13 mouse cellular contexts compared by ENCODE assay signal in genomic region chr6:23637081-23637480, GRCm38 (mm10). TPM values are rescaled to one million over a fixed set of nuclear protein-coding genes. Genes with fewer than 3 reads are reported as not detected.
A peak's percentile ranks its signal among the peaks of the same experiment; 100 is the strongest.
DNase-seq lines count a peak whose midpoint lies in the region; ATAC-seq lines count a peak whose summit lies in the region.
"Had no signal": no experiment of that assay in that cellular context is flagged by ENCODE, and none has a peak within 500 bp of the region (broad histone marks: within the 10 kb centered on the region; RNA-seq: fewer than 3 reads in every experiment).

No protein-coding gene starts in this region.

- peak; percentile 16; the same call in 1 of the 2 replicates for ATAC-seq in frontal cortex, adult (ENCODE audit: low TSS enrichment)
- no peak for ATAC-seq in midbrain, embryonic 14.5 days (ENCODE audit: low FRiP score, low TSS enrichment)
- ATAC-seq in midbrain, embryonic 16.5 days: no peak
- ATAC-seq: CD4-positive, CD25-positive, alpha-beta regulatory T cell, adult 4 months; liver, postnatal 0 days had no signal

- DNase-seq in frontal cortex, postnatal 10 days (ENCODE audit: low spot score in 2 of 2): no peak
- peak; percentile 19 for DNase-seq in midbrain, embryonic 14.5 days
- peak; percentile 83 for DNase-seq in cerebellum, adult 9-10 months
- peak; percentile 12 to 26 for DNase-seq in right cerebral cortex, postnatal 36 days (ENCODE audit: low spot score in 2 of 2)
- DNase-seq in embryo, embryonic 9.5 days (ENCODE audit: extremely low spot score): no peak
- DNase-seq in spleen, postnatal 4 days (ENCODE audit: low spot score in 2 of 2): no peak
- DNase-seq: heart, postnatal 10 days; kidney, adult 9 months; liver, postnatal 0 days had no signal

- H3K9ac ChIP-seq in midbrain, embryonic 14.5 days (replicated peaks; ENCODE audit: low read length): no peak overlapping the region
- H3K9ac ChIP-seq in midbrain, embryonic 16.5 days (ENCODE audit: low read depth, low read length): no peak overlapping the region
- H3K9ac ChIP-seq: liver, postnatal 0 days; midbrain, embryonic 12.5 days had no signal

- H3K9me3 ChIP-seq in midbrain, embryonic 14.5 days (ENCODE audit: control insufficient read depth, low read length): no peaks in the 10 kb centered on the region
- no peaks in the 10 kb centered on the region for H3K9me3 ChIP-seq in midbrain, embryonic 16.5 days (replicated peaks; ENCODE audit: control insufficient read depth, low read length, poor library complexity, severe bottlenecking)
- H3K9me3 ChIP-seq: midbrain, embryonic 12.5 days had no signal

- no peaks in the 10 kb centered on the region for H3K27me3 ChIP-seq in midbrain, embryonic 14.5 days (ENCODE audit: control insufficient read depth, insufficient read depth, low read length)
- H3K27me3 ChIP-seq in midbrain, embryonic 16.5 days (ENCODE audit: control insufficient read depth, insufficient read depth, low read depth, low read length): no peaks in the 10 kb centered on the region
- H3K27me3 ChIP-seq: midbrain, embryonic 12.5 days had no signal

- no peaks in the 10 kb centered on the region for H3K36me3 ChIP-seq in midbrain, embryonic 14.5 days (ENCODE audit: control insufficient read depth, insufficient read depth, low read length)
- no peaks in the 10 kb centered on the region for H3K36me3 ChIP-seq in midbrain, embryonic 16.5 days (ENCODE audit: control insufficient read depth, insufficient read depth, low read length)
- H3K36me3 ChIP-seq: midbrain, embryonic 12.5 days had no signal

- no peak overlapping the region for H3K27ac ChIP-seq in midbrain, embryonic 14.5 days (replicated peaks; ENCODE audit: low read depth, low read length)
- no peak overlapping the region for H3K27ac ChIP-seq in midbrain, embryonic 16.5 days (ENCODE audit: low read length)
- H3K27ac ChIP-seq: midbrain, embryonic 12.5 days had no signal

- 77% methylated on average over 3 of the region's 3 CpGs for WGBS in midbrain, embryonic 14.5 days
- WGBS in midbrain, embryonic 16.5 days: 65% methylated on average over 3 of the region's 3 CpGs

- H3K4me1 ChIP-seq in midbrain, embryonic 14.5 days (ENCODE audit: control insufficient read depth, insufficient read depth, low read length): no peaks in the 10 kb centered on the region
- no peaks in the 10 kb centered on the region for H3K4me1 ChIP-seq in midbrain, embryonic 16.5 days (ENCODE audit: control insufficient read depth, insufficient read depth, low read length)
- H3K4me1 ChIP-seq: midbrain, embryonic 12.5 days had no signal

- no peak overlapping the region for H3K4me2 ChIP-seq in midbrain, embryonic 14.5 days (ENCODE audit: low read length)
- H3K4me2 ChIP-seq in midbrain, embryonic 16.5 days (ENCODE audit: low read length): no peak overlapping the region
- H3K4me2 ChIP-seq: midbrain, embryonic 12.5 days had no signal

- H3K4me3 ChIP-seq in midbrain, embryonic 14.5 days (replicated peaks; ENCODE audit: low read depth, low read length): no peak overlapping the region
- no peak overlapping the region for H3K4me3 ChIP-seq in midbrain, embryonic 16.5 days (ENCODE audit: low read depth, low read length)
- H3K4me3 ChIP-seq: midbrain, embryonic 12.5 days had no signal

RNA-seq across cellular contexts. Expression of gene Rnf133, which starts 13.0 kb away (rescaled TPM):
- not detected in 2 replicates for polyA plus RNA-seq in midbrain, embryonic 14.5 days (2014; fragmentation: Nextera tagmentation; extraction: Ambion mirVana)
- polyA plus RNA-seq in midbrain, embryonic 16.5 days (2015; fragmentation: Nextera tagmentation; extraction: Ambion mirVana): not detected in 2 replicates
- polyA plus RNA-seq: CD4-positive, CD25-positive, alpha-beta regulatory T cell, adult 4 months; liver, postnatal 0 days had no signal

RNA-seq across cellular contexts. Expression of gene Rnf148, which starts 17.9 kb away (rescaled TPM):
- not detected in 2 replicates for polyA plus RNA-seq in midbrain, embryonic 14.5 days (2014; fragmentation: Nextera tagmentation; extraction: Ambion mirVana)
- not detected in 2 replicates for polyA plus RNA-seq in midbrain, embryonic 16.5 days (2015; fragmentation: Nextera tagmentation; extraction: Ambion mirVana)
- polyA plus RNA-seq: CD4-positive, CD25-positive, alpha-beta regulatory T cell, adult 4 months; liver, postnatal 0 days; midbrain, embryonic 12.5 days had no signal

Comparison
In these comparisons a context has a peak if more than half of its experiments do, and no peak if none do; other contexts are left out.
1. DNase-seq: peak in midbrain, embryonic 14.5 days (single experiment), cerebellum, adult 9-10 months (single experiment) and right cerebral cortex, postnatal 36 days (2 of 2); none in frontal cortex, postnatal 10 days (0 of 2), embryo, embryonic 9.5 days (single experiment) and spleen, postnatal 4 days (0 of 2).